Mouse (Mus musculus) CD8-positive naive resting alpha-beta T cell, adult 2 months (primary cell): ENCODE measurements around the gene Mfap2.

Source experiments
- DNase-seq, 2 experiments: peaks; one replicate each; pipeline ENCODE4 v3.0.0; 2022; ENCODE audit warnings: low read depth in 2 of 2, low spot score in 2 of 2

Gene Mfap2

GRCm38 (mm10) chr4:140986711-140987395 lies 23.4 kb upstream of the Mfap2 start, which contains the start of gene Atp13a2:
TSS of gene Atp13a2 (plus strand) at chr4:140986873.
- peak; percentile 73 to 76 for DNase-seq

DNA sequence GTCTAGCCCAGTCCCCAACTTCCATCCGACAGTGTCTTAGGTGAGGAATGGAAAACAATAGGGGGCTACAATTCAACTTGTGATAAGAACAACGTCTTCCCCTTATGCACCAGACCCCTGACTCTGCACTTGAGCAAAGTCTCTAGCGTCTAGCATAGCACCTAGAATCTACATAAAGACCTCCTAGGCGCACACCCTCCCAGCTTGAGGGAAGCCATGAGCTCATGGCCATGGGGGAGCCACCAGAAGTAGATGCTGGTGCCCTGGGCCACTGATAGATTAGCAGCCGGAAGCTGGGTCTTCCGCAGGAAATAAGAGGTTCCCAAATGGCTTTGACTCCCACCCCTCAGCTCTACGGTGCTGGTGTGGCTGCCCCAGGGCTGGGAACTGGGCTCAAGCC lies 22.7 kb upstream of the Mfap2 start:
- no peak for DNase-seq

DNA sequence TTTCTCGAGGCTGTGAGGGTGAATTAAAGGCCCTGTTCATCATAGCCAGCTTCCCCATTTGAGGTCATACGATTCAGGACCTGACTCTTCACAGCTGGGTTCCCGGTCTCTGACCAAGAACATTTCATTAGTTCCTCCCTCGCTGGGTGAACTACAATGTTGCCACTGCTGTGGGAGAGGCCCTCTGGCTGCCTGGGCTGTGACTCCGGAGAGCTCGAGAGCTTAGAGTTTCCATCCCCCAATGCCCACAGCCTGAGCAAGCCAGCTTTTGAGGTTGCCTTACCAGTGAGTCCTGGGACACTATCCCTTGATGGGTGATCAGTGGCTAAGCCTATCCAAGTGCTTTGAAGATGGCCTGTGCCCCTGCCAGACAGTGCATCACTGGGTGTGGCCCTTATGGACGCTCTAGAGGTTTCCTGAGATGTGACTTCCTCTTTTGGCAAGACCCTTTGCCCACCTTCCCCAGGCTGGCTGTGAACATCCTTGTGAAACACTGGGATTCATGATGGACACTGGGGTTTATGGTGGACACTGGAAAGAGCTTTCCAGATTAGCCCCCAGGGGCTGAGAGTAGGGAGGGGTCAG lies 21.4 kb upstream of the Mfap2 start:
- DNase-seq = no peak

DNA sequence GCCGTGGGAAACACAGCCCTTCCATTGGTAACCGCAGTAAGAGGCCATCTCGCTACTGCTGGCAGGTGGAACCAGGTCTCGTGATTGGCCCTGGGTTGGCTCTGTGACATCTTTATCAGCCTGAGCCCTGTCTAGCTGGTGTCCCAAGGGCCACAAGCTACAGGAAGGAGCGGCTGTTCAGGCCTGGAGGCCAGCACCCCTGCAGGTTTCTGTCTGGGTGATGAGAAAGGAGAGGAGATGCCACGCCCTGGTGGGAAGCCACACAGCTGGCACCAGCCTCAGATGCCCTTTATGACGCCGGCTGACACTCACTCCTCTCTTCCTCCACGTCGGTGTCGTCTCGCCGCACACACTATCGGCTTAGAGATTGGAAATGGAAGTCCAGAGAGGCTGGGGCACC lies 20.8 kb upstream of the Mfap2 start:
- no peak for DNase-seq

- no peak for DNase-seq
Observed at GRCm38 (mm10) chr4:140992215-140992614, 18.0 kb upstream of the Mfap2 start.

GRCm38 (mm10) chr4:140993846-140994245 lies 16.4 kb upstream of the Mfap2 start:
- DNase-seq = no peak

- DNase-seq = no peak
Observed at GRCm38 (mm10) chr4:140995811-140996210, 14.4 kb upstream of the Mfap2 start.

- DNase-seq = no peak
Observed at GRCm38 (mm10) chr4:140996812-140997211, 13.4 kb upstream of the Mfap2 start.

DNA sequence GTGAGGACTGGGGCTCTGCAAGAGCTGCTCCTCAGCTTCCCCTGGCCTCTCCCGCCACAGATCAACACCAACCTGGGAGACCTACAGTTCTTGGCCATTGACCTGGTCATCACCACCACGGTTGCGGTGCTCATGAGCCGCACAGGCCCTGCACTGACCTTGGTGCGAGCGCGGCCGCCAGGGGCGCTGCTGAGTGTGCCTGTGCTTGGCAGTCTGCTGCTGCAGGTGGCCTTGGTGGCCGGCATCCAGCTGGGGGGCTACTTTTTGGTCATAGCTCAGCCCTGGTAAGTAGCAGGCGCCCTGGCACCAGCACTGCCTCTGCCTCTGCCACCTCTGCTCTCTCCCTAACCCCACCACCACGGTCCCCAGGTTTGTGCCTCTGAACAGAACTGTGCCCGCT lies 4.2 kb upstream of the Mfap2 start:
- no peak for DNase-seq

DNA sequence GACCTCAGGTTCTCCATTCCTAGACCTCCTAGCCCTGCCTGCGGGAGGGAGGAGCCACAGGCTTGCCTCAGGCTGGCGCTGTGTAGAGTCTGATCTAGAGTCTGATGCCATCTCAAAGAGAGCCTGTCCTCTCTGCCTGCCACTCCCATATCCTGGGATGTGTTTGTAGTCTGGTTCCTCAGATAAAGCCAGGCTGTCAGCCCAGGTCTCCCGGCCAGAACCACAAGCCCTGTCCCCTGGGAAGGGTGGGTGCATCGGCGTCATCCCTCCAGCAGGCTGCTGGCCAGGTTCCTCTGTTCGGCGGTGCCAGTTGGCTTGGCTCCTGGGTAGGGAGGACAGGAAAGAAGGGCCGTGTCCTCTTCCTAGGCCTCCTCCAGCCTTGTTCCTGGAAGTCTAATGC lies 2.2 kb upstream of the Mfap2 start:
- DNase-seq = no peak

DNA sequence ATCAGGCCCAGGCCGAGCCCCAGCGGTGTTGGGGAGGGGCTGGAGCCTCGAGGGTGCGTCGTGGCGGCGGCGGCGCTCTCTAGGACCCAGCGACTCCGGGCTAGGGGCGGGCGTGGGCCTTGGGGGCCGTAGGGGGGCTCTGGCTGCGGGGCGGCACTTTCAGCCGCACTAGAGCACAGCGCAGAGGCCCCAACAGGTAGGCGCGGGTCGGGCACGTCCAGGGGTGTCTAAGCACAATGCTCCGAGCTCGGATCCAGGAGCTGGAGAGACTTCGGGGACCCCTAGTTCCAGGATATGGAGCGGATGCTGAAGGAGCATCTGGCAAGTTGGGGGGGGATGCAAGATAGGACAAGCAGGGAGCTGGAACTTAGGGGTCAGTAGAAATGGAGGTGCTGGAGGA lies 308 bp downstream of the Mfap2 start:
- no peak for DNase-seq

- DNase-seq = no peak
Observed at GRCm38 (mm10) chr4:141010941-141011429, 767 bp downstream of the Mfap2 start.

DNA sequence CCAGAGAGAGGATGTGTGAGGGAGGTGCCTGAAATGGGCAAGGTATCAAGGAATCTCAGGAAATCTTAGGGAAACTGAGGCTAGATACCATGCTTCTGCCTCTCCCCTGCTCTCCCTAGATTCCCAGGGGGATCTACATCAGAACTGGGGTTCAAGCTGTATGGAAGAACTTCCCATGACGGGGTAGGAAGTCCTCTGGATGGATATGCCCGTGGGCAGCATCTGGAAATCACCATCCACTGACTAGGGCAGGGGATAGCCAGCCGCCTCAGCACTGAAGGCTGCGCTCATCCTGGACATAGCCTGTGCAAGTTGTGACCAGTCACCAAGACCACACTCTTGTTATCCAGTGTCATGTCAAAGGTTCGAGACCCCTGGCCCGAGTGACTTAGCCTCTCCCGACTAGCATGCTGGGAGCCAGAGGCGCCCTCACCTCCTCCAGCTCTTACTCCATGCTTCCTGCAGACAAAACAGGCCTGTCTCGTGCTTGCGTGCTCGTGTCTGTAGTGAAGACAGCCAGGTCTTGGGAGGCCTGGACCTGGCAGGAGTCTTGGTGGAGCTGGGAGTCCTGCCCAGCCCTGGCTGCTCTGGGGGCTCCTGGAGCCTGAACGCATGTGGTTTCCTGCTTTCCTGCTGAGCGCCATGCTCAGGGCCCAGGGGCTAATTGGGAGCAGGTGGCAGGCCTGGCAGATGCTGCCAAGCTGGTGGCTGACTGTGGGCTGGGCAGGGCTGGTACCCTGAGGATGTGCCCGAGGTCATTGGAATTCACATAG lies 1.5 kb downstream of the Mfap2 start:
- no peak for DNase-seq

GRCm38 (mm10) chr4:141012558-141012957 lies 2.3 kb downstream of the Mfap2 start:
- no peak for DNase-seq

DNA sequence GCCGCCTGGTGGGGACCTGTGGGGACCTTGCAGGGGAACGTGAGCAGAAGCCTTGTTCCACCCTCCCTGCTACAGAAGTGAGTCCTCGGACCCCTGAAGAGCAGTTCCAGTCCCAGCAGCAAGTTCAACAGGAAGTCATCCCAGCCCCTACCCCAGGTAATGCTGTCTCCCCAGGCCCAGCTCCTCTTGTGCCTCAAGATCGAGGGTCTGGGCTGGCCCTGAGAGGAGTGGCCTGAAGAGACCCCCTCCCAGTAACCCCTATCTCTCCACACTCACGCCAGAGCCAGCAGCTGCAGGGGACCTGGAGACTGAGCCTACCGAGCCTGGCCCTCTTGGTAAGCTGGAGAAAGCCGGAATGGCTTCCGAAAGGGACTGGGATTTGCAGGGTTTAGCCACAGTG lies 3.9 kb downstream of the Mfap2 start:
- DNase-seq = no peak

GRCm38 (mm10) chr4:141014856-141015255 lies 4.6 kb downstream of the Mfap2 start:
- no peak for DNase-seq

GRCm38 (mm10) chr4:141015356-141015755 lies 5.1 kb downstream of the Mfap2 start:
- no peak for DNase-seq

DNA sequence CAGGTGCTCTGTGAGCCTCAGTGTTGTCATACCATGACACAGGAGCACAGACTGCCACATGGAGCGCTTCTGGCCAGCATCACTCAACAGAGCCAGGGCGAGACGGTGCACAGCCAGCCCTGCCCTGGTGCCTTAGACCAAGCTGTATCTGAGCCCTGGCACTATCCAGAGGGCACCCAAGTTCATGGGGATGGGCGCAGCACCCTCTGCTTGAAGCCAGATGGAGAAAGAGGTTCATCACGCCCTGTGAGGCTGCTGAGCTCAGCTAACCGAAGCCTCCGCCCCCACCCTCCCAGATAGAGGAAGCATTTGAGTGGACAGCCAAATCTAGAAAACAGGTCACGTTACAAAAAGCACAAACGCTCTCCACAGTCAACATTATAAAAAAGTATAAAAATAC lies 6.1 kb downstream of the Mfap2 start:
- no peak for DNase-seq

DNA sequence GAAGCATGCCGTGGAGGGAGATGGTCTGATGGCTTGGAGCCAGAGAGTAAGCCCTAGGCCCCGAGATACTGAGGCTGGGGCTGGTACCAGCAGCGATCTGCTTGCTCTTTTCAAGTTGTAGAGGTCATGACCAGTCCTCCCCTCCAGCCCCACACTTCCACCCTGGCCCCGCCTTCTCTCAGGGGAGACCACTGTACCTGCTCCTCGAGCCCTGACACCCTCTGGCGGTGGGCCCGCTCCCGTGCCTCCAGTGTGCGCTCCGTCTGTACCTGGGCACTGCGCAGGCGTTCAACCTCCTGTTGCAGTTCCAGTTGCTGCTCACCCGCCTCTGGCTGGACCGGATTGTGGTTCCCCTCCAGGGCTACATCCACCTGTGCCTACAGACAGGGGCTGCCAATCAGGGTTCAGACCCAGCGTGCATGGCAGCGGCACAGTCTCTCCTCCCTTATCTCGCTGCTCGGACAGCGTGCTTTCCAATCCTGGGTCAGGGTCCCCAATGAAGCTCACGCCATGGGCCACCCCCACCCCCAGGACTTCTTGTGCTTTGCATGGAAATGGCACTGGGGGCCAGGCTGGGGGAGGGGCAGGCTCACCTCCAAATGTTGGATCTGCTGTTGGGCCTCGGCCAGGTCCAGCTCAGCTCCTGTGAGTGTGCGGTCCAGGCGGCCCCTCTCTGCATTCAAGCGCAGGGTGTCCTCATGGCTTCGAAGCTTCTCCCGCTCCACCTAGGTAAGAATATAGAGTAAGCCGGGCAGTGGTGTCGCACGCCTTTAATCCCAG lies 7.6 kb downstream of the Mfap2 start:
- no peak for DNase-seq

DNA sequence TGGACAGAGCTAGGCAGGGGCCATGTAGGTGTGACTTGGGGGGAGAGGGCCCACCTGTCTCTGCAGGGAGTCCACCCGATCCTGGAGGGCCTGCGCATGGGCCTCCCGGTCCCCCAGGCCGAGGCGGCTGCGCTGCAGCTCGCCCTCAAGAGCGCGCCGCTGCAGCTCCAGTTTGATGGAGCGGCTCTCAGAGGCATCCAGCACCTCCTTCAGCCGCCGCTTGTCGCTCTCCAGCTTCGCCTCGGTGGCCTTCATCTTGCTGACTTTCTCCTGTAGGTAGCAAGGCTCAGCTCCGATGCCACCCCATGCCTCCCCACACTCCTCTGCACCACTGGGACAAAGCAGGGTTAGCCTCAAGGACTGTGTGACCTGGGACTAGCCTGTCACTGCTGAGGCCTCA lies 10.0 kb downstream of the Mfap2 start:
- no peak for DNase-seq

GRCm38 (mm10) chr4:141020811-141021613 lies 10.8 kb downstream of the Mfap2 start:
- DNase-seq = no peak
